Mouse (Mus musculus) adrenal gland, adult (tissue): ENCODE measurements around the gene Fibp.

Experiments used
- DNase-seq, 2 experiments: peaks; one replicate each; pipeline ENCODE4 v3.0.0; 2022 to 2023; ENCODE audit warnings: low spot score in 1 of 2; ENCODE audit not compliant: inconsistent age in 2 of 2

The Fibp gene

GRCm38 (mm10) chr19:5487768-5488550, 27.5 kb downstream of the Fibp start, which contains the start of gene Mus81:
Gene Mus81 (minus strand): TSS chr19:5488402.
- peak; percentile 98 to 99 for DNase-seq

DNA sequence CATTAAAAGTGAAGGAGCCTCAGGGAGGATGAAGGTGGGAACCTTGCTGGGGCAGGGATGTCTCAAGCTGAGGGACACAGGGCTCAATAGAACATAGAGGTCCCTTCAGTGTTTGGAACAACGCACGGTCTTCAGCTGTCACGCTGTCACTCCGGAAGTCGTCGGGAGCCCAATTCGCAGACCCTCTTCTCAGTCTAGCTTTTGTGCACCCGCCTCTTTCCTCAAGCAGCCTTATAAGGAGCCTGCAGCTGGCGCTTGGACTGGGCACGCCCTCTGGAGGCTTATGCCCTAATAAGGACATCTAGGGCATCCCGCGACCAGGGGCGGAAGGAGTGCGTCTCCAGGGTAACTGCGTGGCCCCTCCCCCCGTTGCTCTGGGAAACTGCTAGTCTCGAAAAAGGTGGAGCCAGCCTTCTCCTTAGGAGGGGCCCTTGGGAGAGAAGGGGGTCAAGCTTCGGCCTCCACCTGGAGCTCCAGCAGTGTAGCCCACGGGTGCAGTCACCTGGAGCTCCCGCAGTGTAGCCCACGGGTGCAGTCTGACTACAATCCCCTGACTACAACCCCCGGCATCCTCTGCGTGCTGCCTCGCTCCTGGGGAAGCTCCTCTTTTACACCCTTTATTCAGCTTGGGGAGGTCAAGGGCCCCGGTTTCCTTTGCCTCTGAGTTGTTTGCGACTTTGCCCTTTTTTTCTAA, 28.6 kb downstream of the Fibp start:
- peak; percentile 98 to 99 for DNase-seq

DNA sequence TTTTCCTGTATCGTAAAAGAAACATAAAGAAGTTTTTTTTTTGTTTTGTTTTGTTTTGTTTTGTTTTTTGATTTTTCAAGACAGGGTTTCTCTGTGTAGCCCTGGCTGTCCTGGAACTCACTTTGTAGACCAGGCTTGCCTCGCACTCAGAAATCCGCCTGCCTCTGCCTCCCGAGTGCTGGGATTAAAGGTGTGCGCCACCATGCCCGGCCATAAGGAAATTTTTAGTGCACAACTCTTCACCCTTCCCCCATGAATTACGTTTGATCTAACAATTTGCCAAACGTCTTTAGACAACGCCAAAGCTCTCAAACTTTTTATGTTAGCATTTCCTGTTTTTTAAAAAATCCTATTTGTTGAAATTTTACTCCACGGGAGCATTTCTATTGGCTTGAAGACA, 29.3 kb downstream of the Fibp start:
- DNase-seq, result peak in 1 of 2 experiments; percentile 69

DNA sequence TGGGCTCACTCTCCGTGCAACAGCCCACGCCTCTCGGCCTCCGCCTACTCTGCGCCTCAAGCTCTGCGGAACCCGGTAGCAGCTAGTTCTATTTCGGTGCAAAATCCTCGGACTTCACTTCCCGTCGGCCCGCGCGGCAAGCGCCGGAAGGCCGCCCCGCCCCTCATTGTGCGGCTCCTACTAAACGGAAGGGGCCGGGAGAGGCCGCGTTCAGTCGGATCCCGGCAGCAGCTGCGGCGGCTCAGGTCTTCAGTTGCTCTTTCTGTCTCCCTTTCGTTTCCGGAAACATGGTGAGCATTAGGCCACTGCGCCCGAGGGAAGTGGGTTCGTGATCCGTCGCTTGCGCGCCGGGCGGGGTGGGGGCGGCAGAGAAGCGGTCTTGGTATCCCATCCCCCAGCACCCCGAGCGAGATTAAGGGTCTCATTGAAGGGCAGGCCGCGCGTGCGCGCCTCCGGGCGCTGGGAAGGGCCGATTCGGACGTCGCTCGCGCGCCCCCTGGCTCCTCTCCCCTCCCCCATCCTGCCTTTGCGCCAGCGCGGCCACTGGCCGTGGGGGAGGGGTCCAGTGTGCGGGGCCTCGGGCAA, 30.0 kb downstream of the Fibp start, which contains the start of gene Cfl1:
Gene Cfl1 (plus strand): TSS at position 143 of the 585 bp plus-strand sequence.
- DNase-seq, result peak; percentile 96 to 98

- peak; percentile 90 to 97 for DNase-seq
Observed at GRCm38 (mm10) chr19:5490898-5491708, 30.7 kb downstream of the Fibp start.

- DNase-seq, result peak in 1 of 2 experiments; percentile 47
Observed at GRCm38 (mm10) chr19:5492641-5493040, 32.2 kb downstream of the Fibp start.

DNA sequence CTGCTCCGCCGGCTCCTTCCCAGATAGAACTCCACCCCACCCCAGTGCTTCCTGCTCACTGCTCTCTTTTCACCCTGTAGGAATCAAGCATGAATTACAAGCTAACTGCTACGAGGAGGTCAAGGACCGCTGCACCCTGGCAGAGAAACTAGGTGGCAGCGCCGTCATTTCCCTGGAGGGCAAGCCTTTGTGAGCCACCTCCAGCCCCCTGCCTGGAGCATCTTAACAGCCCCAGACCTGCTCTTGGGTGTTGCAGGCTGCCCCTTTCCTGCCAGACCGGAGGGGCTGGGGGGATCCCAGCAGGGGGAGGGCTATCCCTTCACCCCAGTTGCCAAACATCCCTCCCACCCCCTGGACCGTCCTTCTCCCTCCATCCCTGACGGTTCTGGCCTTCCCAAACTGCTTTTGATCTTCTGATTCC, 32.9 kb downstream of the Fibp start:
- peak in 1 of 2 experiments; percentile 73 for DNase-seq

- DNase-seq, result no peak
Observed at GRCm38 (mm10) chr19:5494314-5494713, 33.9 kb downstream of the Fibp start.

DNA sequence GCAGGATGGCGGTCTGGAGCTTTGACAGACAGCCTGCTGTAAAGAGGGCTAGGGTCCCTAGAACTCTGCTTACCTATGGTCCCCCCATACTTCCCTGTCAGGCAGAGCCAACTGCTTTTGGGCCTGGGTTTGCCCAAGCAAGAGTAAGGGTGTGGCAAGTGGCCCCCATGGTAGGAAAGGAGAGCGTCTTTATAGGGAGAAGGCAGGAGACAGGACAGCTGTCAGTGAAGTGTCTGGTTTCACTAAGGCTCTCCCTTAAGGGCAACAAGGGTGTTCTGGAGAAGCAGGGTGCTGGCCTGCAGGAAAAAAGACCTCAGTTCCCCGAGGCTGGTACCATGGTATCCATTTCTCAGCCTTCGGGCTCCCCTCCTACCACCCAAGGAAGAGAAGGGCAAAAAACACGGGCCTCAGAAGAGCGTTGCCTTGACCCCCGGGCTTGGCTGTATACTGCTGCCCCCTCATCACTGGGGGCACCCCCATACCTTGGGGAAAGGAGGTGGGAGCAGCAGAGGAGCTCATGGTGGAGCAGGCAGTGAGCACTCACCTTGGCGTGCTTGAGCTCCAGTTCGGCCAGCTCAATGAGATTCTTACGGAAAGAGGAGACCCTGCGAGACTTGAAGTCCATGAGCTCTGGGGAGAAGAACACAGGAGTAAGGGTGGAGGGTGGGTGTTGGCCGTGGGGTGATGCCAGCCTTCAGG, 35.1 kb downstream of the Fibp start:
- peak in 1 of 2 experiments; percentile 39 for DNase-seq

- peak in 1 of 2 experiments; percentile 10 for DNase-seq
Observed at GRCm38 (mm10) chr19:5496052-5496370, 35.6 kb downstream of the Fibp start.

- DNase-seq, result peak; percentile 67 to 79
Observed at GRCm38 (mm10) chr19:5500330-5500875, 40.0 kb downstream of the Fibp start.

DNA sequence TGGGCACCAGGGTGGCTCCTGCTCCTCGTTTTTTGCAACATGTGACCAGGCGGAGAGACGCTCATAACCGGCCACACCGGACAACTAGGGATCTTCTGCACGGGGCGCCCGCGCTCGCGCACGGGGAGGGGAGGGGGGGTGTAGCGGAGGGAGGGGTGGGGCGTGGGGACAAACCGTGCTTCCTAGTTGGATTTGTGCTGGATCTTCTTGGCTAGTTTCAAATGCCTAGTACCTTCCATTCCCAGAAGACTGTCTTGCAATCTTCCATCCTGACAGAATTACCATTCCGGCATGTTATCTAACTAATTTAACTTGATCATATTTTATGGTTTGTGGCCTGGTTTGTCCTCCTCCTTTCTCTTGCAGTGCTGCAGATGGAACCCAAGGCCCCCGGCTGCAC, 43.3 kb downstream of the Fibp start, which contains the start of gene 1700020D05Rik:
Gene 1700020D05Rik (minus strand): TSS at position 101 of the 400 bp plus-strand sequence.
- DNase-seq, result no peak

DNA sequence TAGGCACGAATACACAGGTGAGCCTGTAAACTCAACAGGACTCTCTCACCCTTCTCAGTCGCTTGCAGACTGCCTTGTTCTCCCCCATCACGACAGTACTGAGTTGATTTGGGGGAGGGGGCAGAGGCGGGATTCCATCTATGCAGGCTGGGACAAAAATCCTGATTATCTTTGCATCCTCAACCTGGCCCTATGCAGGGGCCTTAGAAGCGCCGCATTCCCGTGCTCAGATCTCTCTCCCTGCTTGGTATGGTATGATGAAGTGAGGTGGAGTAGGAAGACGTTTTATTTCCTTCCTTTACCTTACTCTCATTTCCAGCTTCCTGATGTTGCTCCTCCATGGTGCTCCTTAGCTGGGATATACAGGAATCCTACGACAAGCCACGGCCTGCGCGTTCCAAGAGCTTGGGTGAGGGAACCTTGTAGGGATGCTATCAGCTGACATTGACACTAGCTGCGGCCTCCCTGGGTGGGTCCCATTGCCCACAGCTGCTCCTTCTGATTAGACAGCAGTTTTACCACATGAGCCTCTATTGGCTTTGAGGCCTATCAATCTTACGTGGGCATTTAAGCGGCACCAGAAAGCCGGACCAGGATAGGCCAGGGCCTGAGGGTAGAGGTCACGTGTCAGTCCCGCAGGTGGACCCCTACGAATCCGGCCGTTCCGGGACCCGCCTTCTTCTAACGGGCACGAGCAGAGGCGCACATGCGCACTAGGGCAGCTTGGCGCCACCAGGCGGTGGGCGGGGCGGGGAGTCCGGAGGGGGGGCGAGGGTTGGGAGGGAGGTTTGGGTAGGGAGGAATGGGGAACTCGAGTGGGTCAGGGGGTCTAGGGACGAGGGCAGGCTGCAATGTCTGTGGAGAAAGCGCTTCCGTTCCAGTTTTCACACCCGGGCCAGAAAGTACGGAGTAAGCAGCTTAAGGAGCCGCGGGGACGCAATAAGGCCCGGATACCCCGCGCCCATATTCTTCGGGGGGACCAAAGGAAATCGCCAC, 49.9 kb downstream of the Fibp start, which contains the start of gene Snx32:
Gene Snx32 (minus strand): TSS at position 508 of the 996 bp plus-strand sequence.
- peak; percentile 99 for DNase-seq

GRCm38 (mm10) chr19:5511074-5511632, 50.7 kb downstream of the Fibp start:
- no peak for DNase-seq

DNA sequence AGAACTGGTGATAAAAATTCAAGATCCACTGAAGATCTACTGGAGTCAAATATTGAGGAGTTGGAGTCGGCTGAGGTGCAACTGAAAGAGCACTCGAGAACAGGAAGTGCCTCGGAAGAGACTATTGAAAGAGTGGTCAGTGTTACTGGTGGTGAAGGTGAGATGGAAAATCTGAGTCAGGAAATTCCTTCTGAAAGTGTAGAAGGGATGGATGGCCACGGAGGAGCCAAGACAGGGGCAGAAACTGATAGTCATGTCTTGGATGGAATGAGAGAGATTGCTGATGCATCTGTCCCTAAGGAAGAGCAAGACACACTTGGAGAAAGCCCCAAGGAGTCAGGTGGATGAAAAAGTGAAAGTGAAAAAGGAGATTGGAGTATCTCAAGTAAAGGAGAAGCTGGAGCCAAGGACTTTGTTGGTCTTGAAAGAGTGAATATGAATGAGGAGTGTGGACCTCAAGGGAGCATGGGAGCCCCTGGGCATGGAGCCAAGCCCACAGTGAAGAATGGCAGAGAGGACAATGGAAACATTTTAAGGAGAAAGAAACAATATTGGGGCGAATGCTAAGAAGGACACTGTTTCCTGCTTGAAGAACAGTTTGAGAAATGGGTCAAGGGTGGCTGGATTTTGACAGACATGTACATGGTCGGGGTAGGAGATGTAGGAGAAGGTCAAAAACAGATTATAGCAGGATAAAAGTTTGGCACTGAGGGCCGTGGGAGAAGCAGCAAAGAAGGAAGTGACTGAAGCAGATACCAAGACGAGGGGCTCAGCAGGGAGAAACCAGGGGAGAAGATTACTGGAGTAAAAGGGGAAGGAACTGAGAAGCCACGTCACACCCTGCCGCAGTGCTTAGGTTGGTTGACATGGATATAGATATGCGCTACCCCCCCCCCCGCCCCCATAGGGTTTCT, 51.9 kb downstream of the Fibp start:
- peak; percentile 10 to 37 for DNase-seq

DNA sequence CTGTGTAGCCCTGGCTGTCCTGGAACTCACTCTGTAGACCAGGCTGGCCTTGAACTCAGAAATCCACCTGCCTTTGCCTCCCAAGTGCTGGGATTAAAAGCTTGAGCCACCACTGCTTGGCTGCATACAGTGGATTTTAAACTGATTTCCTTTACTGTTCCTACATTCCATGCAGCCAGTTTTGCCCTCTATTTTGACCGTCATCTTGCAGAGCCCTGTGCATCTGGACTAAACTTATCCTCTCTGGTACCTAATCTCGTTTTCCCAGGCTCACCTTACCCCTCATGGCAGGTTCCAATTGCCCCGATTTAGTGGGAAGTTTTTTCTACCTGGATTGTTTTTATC, 52.6 kb downstream of the Fibp start:
- no peak for DNase-seq
